Mouse (Mus musculus): ENCODE results near the gene Ptprg. TPM values are rescaled to one million over a fixed set of nuclear protein-coding genes. Genes with fewer than 3 reads are reported as not detected.

Gene Ptprg
- polyA plus RNA-seq, 1 experiment from 2014 or later = 33.5 TPM

DNA sequence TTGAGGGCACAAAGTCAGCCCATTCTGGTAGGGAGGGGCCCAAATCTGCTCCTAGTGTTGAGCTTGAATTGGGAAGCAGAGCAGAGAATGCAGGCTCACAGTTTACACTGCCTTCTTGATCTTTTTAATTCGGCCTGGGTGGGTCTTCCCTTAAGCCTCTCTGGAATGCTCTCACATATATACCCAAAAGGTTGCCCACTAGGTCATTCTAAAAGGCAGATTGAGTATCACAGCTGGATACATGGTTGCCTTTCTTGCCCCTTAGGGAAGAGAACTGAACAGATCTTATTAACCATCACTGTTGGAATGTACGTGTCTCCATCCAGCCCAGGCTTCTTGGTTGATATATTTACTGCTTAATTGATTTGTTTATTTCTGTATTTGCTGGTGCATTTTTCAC, 349.5 kb downstream of the Ptprg start:
- H3K36me3 ChIP-seq (ENCODE audit: control insufficient read depth, insufficient read depth) = no peaks in the 10 kb centered on the region
- no peak overlapping the region for H3K9ac ChIP-seq (replicated peaks; ENCODE audit: low read depth, low read length)
- 23% methylated on average over 2 of the region's 2 CpGs for WGBS
- H3K4me2 ChIP-seq (ENCODE audit: low read length) = no peak overlapping the region
- no peaks in the 10 kb centered on the region for H3K9me3 ChIP-seq (ENCODE audit: control insufficient read depth, low read length)
- H3K4me3 ChIP-seq (replicated peaks; ENCODE audit: low read length) = no peak overlapping the region
- no peak for ATAC-seq
- no peaks in the 10 kb centered on the region; the same call in 1 of the 2 replicates for H3K4me1 ChIP-seq (replicated peaks; ENCODE audit: control insufficient read depth, insufficient read depth, low read length)
- H3K27ac ChIP-seq (ENCODE audit: low read length) = no peak overlapping the region
- no peaks in the 10 kb centered on the region for H3K27me3 ChIP-seq (replicated peaks; ENCODE audit: control insufficient read depth, insufficient read depth, low read length)

DNA sequence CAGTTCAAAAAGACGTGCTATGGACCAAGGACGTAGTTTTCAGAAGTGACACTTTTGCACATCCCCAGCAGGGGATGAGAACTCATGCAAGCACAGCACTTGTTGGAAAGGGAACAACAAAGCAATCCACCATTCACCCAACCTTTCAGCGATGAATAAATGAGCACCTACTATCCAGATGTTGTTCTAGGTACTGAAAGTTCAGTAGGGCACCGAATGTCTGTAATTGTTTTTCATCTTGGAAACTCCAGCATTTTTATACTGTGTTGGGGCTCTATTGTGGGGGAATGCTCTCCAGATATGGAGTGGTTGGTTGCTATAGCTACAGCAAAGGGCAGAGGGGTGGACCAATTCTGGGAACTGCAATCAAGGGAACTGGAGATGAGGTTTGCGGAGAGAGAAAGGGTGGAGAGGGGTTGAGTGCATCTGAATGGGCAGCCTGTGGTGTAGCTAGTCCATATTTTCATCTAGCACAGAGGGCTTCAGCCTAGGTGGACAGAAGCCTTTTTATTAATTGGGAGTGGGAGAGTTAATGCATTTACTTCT, 352.9 kb downstream of the Ptprg start:
- 59% methylated on average over 5 of the region's 5 CpGs for WGBS
- Histone ChIP-seq H3K4me2 (ENCODE audit: low read length) (no peak overlapping the region), H3K9ac (replicated peaks; ENCODE audit: low read depth, low read length) (no peak overlapping the region), H3K4me1 (replicated peaks; ENCODE audit: control insufficient read depth, insufficient read depth, low read length) (no peaks in the 10 kb centered on the region; the same call in 1 of the 2 replicates), H3K36me3 (ENCODE audit: control insufficient read depth, insufficient read depth) (no peaks in the 10 kb centered on the region), H3K27ac (ENCODE audit: low read length) (no peak overlapping the region), H3K27me3 (replicated peaks; ENCODE audit: control insufficient read depth, insufficient read depth, low read length) (no peaks in the 10 kb centered on the region), H3K9me3 (ENCODE audit: control insufficient read depth, low read length) (no peaks in the 10 kb centered on the region), H3K4me3 (replicated peaks; ENCODE audit: low read length) (no peak overlapping the region)
- peak; percentile 50 for ATAC-seq

DNA sequence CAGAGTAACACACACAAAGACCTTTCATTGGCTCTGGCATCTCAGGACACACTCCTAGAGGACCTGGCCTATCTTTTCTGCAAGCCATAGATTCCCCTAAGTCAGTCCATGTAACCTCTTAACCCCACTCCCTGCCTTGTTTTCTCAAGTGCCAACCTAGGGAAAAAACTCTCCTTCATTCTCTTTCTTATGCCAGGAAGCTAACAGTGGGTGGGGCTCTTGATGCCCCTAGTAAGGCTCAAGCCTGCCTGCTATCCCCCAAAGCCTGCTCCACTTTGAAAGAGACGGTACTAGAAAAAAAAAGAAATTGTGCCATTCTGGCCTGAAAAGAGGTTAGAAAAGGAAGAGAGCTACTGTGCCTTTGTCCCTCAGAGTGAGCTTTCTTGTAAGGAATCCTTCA, 358.9 kb downstream of the Ptprg start:
- H3K9ac ChIP-seq (replicated peaks; ENCODE audit: low read depth, low read length) = no peak overlapping the region
- H3K4me3 ChIP-seq (replicated peaks; ENCODE audit: low read length) = no peak overlapping the region
- H3K27ac ChIP-seq (ENCODE audit: low read length) = no peak overlapping the region
- WGBS = 75% methylated on average over 1 of the region's 1 CpGs
- no peaks in the 10 kb centered on the region for H3K4me1 ChIP-seq (replicated peaks; ENCODE audit: control insufficient read depth, insufficient read depth, low read length)
- H3K9me3 ChIP-seq (ENCODE audit: control insufficient read depth, low read length) = no peaks in the 10 kb centered on the region
- no peak for ATAC-seq
- H3K36me3 ChIP-seq (ENCODE audit: control insufficient read depth, insufficient read depth) = no peaks in the 10 kb centered on the region
- no peak overlapping the region for H3K4me2 ChIP-seq (ENCODE audit: low read length)
- no peaks in the 10 kb centered on the region for H3K27me3 ChIP-seq (replicated peaks; ENCODE audit: control insufficient read depth, insufficient read depth, low read length)

DNA sequence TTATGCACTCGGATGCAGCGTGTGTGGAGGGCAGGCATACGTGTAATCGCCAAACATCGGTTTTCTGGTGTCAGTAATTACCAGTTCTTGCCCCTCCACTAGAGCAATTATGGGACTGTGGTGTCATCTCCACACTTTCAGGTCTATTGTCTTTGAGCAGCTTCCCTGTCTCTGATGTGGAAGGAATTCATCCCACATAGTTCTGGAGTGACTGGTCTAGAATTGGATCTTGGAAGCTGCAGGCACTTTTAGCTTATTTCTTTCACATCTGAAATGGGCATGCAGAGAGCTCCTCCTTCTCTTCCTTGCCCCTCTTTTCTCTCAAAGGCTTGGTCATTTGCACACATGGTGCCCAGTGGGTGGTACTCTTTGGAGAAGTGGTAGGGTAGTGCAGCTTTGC, 363.9 kb downstream of the Ptprg start:
- Histone ChIP-seq H3K27me3 (replicated peaks; ENCODE audit: control insufficient read depth, insufficient read depth, low read length) (no peaks in the 10 kb centered on the region), H3K9ac (replicated peaks; ENCODE audit: low read depth, low read length) (no peak overlapping the region), H3K36me3 (ENCODE audit: control insufficient read depth, insufficient read depth) (no peaks in the 10 kb centered on the region), H3K4me3 (replicated peaks; ENCODE audit: low read length) (no peak overlapping the region), H3K27ac (ENCODE audit: low read length) (no peak overlapping the region), H3K4me2 (ENCODE audit: low read length) (no peak overlapping the region), H3K9me3 (ENCODE audit: control insufficient read depth, low read length) (no peaks in the 10 kb centered on the region), H3K4me1 (replicated peaks; ENCODE audit: control insufficient read depth, insufficient read depth, low read length) (no peaks in the 10 kb centered on the region)
- WGBS = 91% methylated on average over 5 of the region's 5 CpGs
- no peak for ATAC-seq

DNA sequence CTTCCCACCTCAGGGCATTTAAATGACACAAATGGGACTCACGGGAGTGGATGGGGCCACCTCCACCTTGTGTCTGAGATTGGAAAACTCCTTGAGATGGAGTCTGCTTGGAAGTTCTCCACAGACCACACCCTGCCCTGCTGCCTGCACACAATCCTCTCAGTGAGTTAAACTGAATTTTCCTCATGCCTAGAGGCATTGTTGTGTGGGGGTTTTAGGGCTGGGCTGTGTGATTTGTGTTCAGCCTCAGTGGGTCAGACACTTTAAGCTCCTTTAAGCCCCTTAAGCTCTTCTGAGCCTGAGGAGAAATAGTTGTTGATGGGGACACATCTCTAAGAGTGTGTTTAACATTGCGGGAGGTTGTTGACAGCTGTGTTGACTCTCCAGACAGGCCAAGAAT, 375.2 kb downstream of the Ptprg start:
- Histone ChIP-seq H3K9ac (replicated peaks; ENCODE audit: low read depth, low read length) (no peak overlapping the region), H3K27ac (ENCODE audit: low read length) (no peak overlapping the region), H3K36me3 (ENCODE audit: control insufficient read depth, insufficient read depth) (no peaks in the 10 kb centered on the region), H3K4me1 (replicated peaks; ENCODE audit: control insufficient read depth, insufficient read depth, low read length) (no peaks in the 10 kb centered on the region), H3K27me3 (replicated peaks; ENCODE audit: control insufficient read depth, insufficient read depth, low read length) (no peaks in the 10 kb centered on the region), H3K9me3 (ENCODE audit: control insufficient read depth, low read length) (no peaks in the 10 kb centered on the region), H3K4me2 (ENCODE audit: low read length) (no peak overlapping the region), H3K4me3 (replicated peaks; ENCODE audit: low read length) (no peak overlapping the region)
- no peak for ATAC-seq
- 27% methylated on average over 2 of the region's 2 CpGs for WGBS

DNA sequence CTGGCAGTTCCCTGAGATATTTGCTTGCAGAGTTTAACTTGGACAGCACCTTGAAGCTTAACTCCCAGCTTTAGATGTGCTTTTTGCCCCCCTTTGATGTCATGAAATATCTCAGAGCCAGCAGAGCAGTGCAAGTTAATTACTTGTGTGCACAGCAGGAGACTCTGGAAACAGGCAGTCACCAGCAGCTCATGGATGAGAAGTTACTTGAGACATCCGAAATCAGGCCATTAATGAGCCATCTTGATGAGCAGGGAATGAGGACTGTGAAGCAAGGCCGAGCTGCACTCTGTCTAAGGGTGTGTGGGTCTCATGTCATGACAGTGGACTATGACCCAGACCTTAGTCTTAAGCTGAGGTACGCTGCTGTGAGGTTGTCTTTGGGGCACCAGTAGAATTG, 379.2 kb downstream of the Ptprg start:
- no peak overlapping the region for H3K27ac ChIP-seq (ENCODE audit: low read length)
- no peak for ATAC-seq
- WGBS = 26% methylated on average over 3 of the region's 3 CpGs
- H3K9ac ChIP-seq (replicated peaks; ENCODE audit: low read depth, low read length) = no peak overlapping the region
- H3K36me3 ChIP-seq (ENCODE audit: control insufficient read depth, insufficient read depth) = no peaks in the 10 kb centered on the region
- H3K4me2 ChIP-seq (ENCODE audit: low read length) = no peak overlapping the region
- no peak overlapping the region for H3K4me3 ChIP-seq (replicated peaks; ENCODE audit: low read length)
- no peaks in the 10 kb centered on the region for H3K4me1 ChIP-seq (replicated peaks; ENCODE audit: control insufficient read depth, insufficient read depth, low read length)
- no peaks in the 10 kb centered on the region for H3K9me3 ChIP-seq (ENCODE audit: control insufficient read depth, low read length)
- H3K27me3 ChIP-seq (replicated peaks; ENCODE audit: control insufficient read depth, insufficient read depth, low read length) = no peaks in the 10 kb centered on the region

DNA sequence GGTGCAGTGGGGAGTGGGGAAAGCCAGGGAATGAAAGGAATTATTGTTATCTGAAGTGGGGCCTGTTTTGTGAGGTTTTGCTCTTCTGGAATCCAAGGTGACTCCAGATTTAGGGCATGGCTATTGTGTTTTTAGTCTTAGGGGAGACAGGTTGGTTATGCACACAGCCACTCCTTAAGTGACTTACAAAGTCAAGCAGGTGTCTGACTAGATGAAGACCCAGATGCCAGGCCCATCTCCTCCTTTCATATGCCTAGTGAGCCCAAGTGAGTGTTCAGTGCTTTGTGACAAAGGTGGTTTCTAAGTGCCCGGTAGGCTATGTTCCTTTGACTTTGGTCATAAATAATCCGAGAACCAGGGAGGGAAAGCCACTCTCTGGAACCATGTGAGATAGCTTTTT, 381.2 kb downstream of the Ptprg start:
- Histone ChIP-seq H3K4me1 (replicated peaks; ENCODE audit: control insufficient read depth, insufficient read depth, low read length) (no peaks in the 10 kb centered on the region), H3K9me3 (ENCODE audit: control insufficient read depth, low read length) (no peaks in the 10 kb centered on the region), H3K9ac (replicated peaks; ENCODE audit: low read depth, low read length) (no peak overlapping the region), H3K27ac (ENCODE audit: low read length) (no peak overlapping the region), H3K27me3 (replicated peaks; ENCODE audit: control insufficient read depth, insufficient read depth, low read length) (no peaks in the 10 kb centered on the region), H3K4me2 (ENCODE audit: low read length) (no peak overlapping the region), H3K36me3 (ENCODE audit: control insufficient read depth, insufficient read depth) (no peaks in the 10 kb centered on the region), H3K4me3 (replicated peaks; ENCODE audit: low read length) (no peak overlapping the region)
- no peak for ATAC-seq
- WGBS = 83% methylated on average over 2 of the region's 2 CpGs

DNA sequence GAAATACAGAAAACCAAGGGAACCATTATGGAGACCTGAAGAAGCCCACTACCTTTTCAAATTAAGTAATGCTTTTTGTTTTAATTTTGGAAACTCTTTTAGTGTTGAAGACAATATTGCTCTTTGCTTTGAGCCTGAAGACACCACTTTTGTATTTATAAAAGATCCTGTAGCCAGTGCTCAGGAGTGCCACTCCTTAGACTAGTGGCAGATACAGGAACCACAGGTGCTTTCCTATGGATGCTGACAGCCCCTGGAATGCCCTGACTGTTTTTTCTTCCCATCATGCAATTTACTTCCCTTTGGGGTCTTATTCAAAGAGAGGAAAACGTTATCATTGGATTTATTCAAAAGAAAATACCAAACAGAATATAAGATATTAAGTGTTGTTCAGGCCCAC, 381.9 kb downstream of the Ptprg start:
- H3K36me3 ChIP-seq (ENCODE audit: control insufficient read depth, insufficient read depth) = no peaks in the 10 kb centered on the region
- H3K9me3 ChIP-seq (ENCODE audit: control insufficient read depth, low read length) = no peaks in the 10 kb centered on the region
- no peaks in the 10 kb centered on the region for H3K27me3 ChIP-seq (replicated peaks; ENCODE audit: control insufficient read depth, insufficient read depth, low read length)
- no peak overlapping the region for H3K4me2 ChIP-seq (ENCODE audit: low read length)
- ATAC-seq = 0 out of 2 replicates have a peak, but pooled peaks have one; percentile 36
- no peak overlapping the region for H3K27ac ChIP-seq (ENCODE audit: low read length)
- no peak overlapping the region for H3K9ac ChIP-seq (replicated peaks; ENCODE audit: low read depth, low read length)
- no peak overlapping the region for H3K4me3 ChIP-seq (replicated peaks; ENCODE audit: low read length)
- 28% methylated on average over 1 of the region's 1 CpGs for WGBS
- H3K4me1 ChIP-seq (replicated peaks; ENCODE audit: control insufficient read depth, insufficient read depth, low read length) = no peaks in the 10 kb centered on the region

DNA sequence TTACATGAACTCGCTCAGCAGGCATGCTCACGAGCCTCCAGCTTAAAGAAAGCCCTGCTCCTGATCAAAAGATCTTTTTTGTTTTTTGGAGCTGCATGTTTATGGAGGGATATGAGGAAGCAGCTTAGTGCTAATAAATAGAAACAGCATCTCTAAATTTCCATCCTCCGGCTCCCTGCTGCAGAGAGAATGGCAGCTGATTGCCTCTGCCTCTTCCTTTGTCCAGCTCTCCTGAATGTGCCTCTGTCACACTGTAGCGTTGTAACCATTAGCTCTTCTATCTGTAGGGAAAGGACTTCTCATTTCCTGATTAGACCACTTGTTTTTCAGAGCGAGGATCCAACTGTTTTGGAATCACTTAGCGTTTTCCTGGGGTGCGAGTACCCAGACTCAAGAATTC, 382.4 kb downstream of the Ptprg start:
- no peaks in the 10 kb centered on the region for H3K4me1 ChIP-seq (replicated peaks; ENCODE audit: control insufficient read depth, insufficient read depth, low read length)
- no peak overlapping the region for H3K4me2 ChIP-seq (ENCODE audit: low read length)
- no peak overlapping the region for H3K27ac ChIP-seq (ENCODE audit: low read length)
- peak; percentile 58 for ATAC-seq
- H3K27me3 ChIP-seq (replicated peaks; ENCODE audit: control insufficient read depth, insufficient read depth, low read length) = no peaks in the 10 kb centered on the region
- WGBS = 59% methylated on average over 7 of the region's 7 CpGs
- no peak overlapping the region for H3K4me3 ChIP-seq (replicated peaks; ENCODE audit: low read length)
- no peak overlapping the region for H3K9ac ChIP-seq (replicated peaks; ENCODE audit: low read depth, low read length)
- H3K9me3 ChIP-seq (ENCODE audit: control insufficient read depth, low read length) = no peaks in the 10 kb centered on the region
- H3K36me3 ChIP-seq (ENCODE audit: control insufficient read depth, insufficient read depth) = no peaks in the 10 kb centered on the region

DNA sequence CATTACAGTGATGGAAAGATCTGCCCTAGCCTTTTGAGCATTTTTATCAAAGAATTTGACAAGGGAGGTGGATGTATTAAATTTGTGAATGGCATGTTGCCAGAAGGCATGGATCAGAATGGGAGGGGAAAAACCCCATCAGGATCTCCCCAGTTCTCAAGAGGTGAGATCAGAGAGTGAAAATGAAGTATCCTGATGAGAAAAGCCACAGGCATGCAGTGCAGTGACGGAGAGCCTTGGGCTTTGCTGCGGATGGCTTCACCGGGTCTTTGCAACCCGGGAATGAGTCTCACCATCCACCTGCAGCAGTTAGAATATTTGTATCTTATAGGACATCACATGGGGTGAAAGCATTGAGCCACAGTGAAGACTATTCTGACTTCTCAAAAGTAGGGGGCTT, 385.6 kb downstream of the Ptprg start:
- WGBS = 83% methylated on average over 4 of the region's 4 CpGs
- Histone ChIP-seq H3K27me3 (replicated peaks; ENCODE audit: control insufficient read depth, insufficient read depth, low read length) (no peaks in the 10 kb centered on the region), H3K4me2 (ENCODE audit: low read length) (no peak overlapping the region), H3K9ac (replicated peaks; ENCODE audit: low read depth, low read length) (no peak overlapping the region), H3K27ac (ENCODE audit: low read length) (no peak overlapping the region), H3K9me3 (ENCODE audit: control insufficient read depth, low read length) (no peaks in the 10 kb centered on the region), H3K4me3 (replicated peaks; ENCODE audit: low read length) (no peak overlapping the region), H3K4me1 (replicated peaks; ENCODE audit: control insufficient read depth, insufficient read depth, low read length) (0 out of 2 replicates have a peak, but pooled peaks cover 2% of the 10 kb centered on the region), H3K36me3 (ENCODE audit: control insufficient read depth, insufficient read depth) (no peaks in the 10 kb centered on the region)
- ATAC-seq = no peak
